In the genomic region with DNA sequence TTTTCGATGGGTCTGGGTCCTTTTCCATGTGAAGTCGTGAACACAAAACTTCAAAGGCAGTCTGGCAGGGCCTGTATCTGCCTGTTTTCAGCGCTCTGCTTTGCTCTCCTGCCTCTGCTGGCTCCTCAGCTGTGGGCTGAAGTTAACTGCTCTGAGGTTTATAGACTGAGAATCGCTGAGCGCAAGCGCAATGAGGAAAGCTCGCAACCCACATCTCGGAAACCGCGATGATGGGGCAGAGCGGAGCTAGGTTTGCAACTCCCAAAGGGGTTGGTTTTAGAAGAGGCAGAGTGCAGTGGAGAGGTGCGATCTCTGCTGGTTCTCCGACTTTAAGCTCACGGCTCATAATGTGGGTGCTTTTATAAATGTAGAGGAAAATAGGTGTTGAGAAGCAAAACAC, we compare ENCODE assay signal across 21 mouse cellular contexts. TPM values are rescaled to one million over a fixed set of nuclear protein-coding genes. Genes with fewer than 3 reads are reported as not detected.
DNase-seq lines count a peak whose midpoint lies in the region; ATAC-seq lines count a peak whose summit lies in the region.
"Had no signal": no experiment of that assay in that cellular context is flagged by ENCODE, and none has a peak within 500 bp of the region (broad histone marks: within the 10 kb centered on the region; RNA-seq: fewer than 3 reads in every experiment).

No protein-coding gene starts in this region.

- peak; percentile 41 for DNase-seq in forebrain, embryonic 14.5 days (ENCODE audit: low spot score)
- DNase-seq in embryo, embryonic 10.5 days (ENCODE audit: low spot score), result peak; percentile 63
- DNase-seq in neural tube, embryonic 10.5 days (ENCODE audit: extremely low spot score, low spot score), result peak; percentile 39
- no peak for DNase-seq in right cerebral cortex, postnatal 25 days
- no peak for DNase-seq in left cerebral cortex, postnatal 10 days (ENCODE audit: extremely low spot score in 1 of 2, low spot score in 2 of 2)
- DNase-seq: cerebellum, adult 11 months; gastrocnemius, postnatal 14 days; kidney, adult 2 months; liver, embryonic 13.5 days; lung, postnatal 14 days had no signal

- H3K9ac ChIP-seq in forebrain, embryonic 14.5 days (ENCODE audit: low read length), result no peak overlapping the region
- no peak overlapping the region for H3K9ac ChIP-seq in forebrain, embryonic 13.5 days
- no peak overlapping the region for H3K9ac ChIP-seq in hindbrain, embryonic 16.5 days (ENCODE audit: low read depth, low read length)
- H3K9ac ChIP-seq: forebrain, embryonic 12.5 days; heart, embryonic 13.5 days; hindbrain, embryonic 15.5 days; liver, embryonic 13.5 days; stomach, embryonic 15.5 days had no signal

- H3K4me2 ChIP-seq in forebrain, embryonic 14.5 days (ENCODE audit: low read length), result no peak overlapping the region
- no peak overlapping the region for H3K4me2 ChIP-seq in forebrain, embryonic 13.5 days
- H3K4me2 ChIP-seq in hindbrain, embryonic 16.5 days (ENCODE audit: low read length), result peak overlapping the region; percentile 35
- H3K4me2 ChIP-seq: forebrain, embryonic 12.5 days; heart, embryonic 13.5 days; hindbrain, embryonic 15.5 days; liver, embryonic 13.5 days; stomach, embryonic 15.5 days had no signal

- H3K36me3 ChIP-seq in forebrain, embryonic 14.5 days (ENCODE audit: control insufficient read depth, insufficient read depth, low read length), result no peaks in the 10 kb centered on the region
- no peaks in the 10 kb centered on the region for H3K36me3 ChIP-seq in forebrain, embryonic 13.5 days (ENCODE audit: poor library complexity, severe bottlenecking)
- H3K36me3 ChIP-seq in hindbrain, embryonic 16.5 days (ENCODE audit: control insufficient read depth, insufficient read depth, low read length), result no peaks in the 10 kb centered on the region
- H3K36me3 ChIP-seq: forebrain, embryonic 12.5 days; heart, embryonic 13.5 days; hindbrain, embryonic 15.5 days; liver, embryonic 13.5 days; stomach, embryonic 15.5 days had no signal

- H3K4me3 ChIP-seq in forebrain, embryonic 14.5 days (ENCODE audit: low read depth, low read length), result no peak overlapping the region
- no peak overlapping the region for H3K4me3 ChIP-seq in forebrain, embryonic 13.5 days
- H3K4me3 ChIP-seq in hindbrain, embryonic 16.5 days (ENCODE audit: low read length), result no peak overlapping the region
- H3K4me3 ChIP-seq: forebrain, embryonic 12.5 days; heart, embryonic 13.5 days; hindbrain, embryonic 15.5 days; left cerebral cortex, adult 2 months; liver, embryonic 13.5 days; stomach, embryonic 15.5 days had no signal

- intact Hi-C loops in left cerebral cortex, postnatal 10 days (cut with DNase I), result no loop called here

- no peak overlapping the region for H3K27ac ChIP-seq in forebrain, embryonic 14.5 days (ENCODE audit: low read depth, low read length)
- no peak overlapping the region for H3K27ac ChIP-seq in forebrain, embryonic 13.5 days
- no peak overlapping the region for H3K27ac ChIP-seq in hindbrain, embryonic 16.5 days (ENCODE audit: low read depth, low read length)
- H3K27ac ChIP-seq: forebrain, embryonic 12.5 days; heart, embryonic 13.5 days; hindbrain, embryonic 15.5 days; left cerebral cortex, adult 2 months; liver, embryonic 13.5 days; stomach, embryonic 15.5 days had no signal

- H3K9me3 ChIP-seq in forebrain, embryonic 14.5 days (replicated peaks; ENCODE audit: control insufficient read depth, low read length), result no peaks in the 10 kb centered on the region
- H3K9me3 ChIP-seq in forebrain, embryonic 13.5 days (replicated peaks), result no peaks in the 10 kb centered on the region
- H3K9me3 ChIP-seq in hindbrain, embryonic 16.5 days (ENCODE audit: control insufficient read depth, low read length), result no peaks in the 10 kb centered on the region
- H3K9me3 ChIP-seq: forebrain, embryonic 12.5 days; heart, embryonic 13.5 days; hindbrain, embryonic 15.5 days; liver, embryonic 13.5 days; stomach, embryonic 15.5 days had no signal

- peaks cover 70% of the 10 kb centered on the region for H3K27me3 ChIP-seq in forebrain, embryonic 14.5 days (replicated peaks; ENCODE audit: control insufficient read depth, insufficient read depth, low read length)
- H3K27me3 ChIP-seq in forebrain, embryonic 13.5 days, result peaks cover 86% of the 10 kb centered on the region
- peaks cover 42% of the 10 kb centered on the region for H3K27me3 ChIP-seq in hindbrain, embryonic 16.5 days (replicated peaks; ENCODE audit: control insufficient read depth, insufficient read depth, low read length)

- H3K4me1 ChIP-seq in forebrain, embryonic 14.5 days (ENCODE audit: control insufficient read depth, insufficient read depth, low read length), result peaks cover 8% of the 10 kb centered on the region; the same call in 1 of the 2 replicates
- peaks cover 20% of the 10 kb centered on the region for H3K4me1 ChIP-seq in forebrain, embryonic 13.5 days
- H3K4me1 ChIP-seq in hindbrain, embryonic 16.5 days (ENCODE audit: control insufficient read depth, insufficient read depth, low read depth, low read length), result peaks cover 17% of the 10 kb centered on the region
- H3K4me1 ChIP-seq: liver, embryonic 13.5 days had no signal

- WGBS in forebrain, embryonic 14.5 days, result 4% methylated on average over 14 of the region's 14 CpGs
- WGBS in forebrain, embryonic 13.5 days, result 5% methylated on average over 14 of the region's 14 CpGs
- WGBS in hindbrain, embryonic 16.5 days, result 2% methylated on average over 14 of the region's 14 CpGs

- no peak for ATAC-seq in forebrain, embryonic 14.5 days
- no peak for ATAC-seq in forebrain, embryonic 13.5 days
- no peak for ATAC-seq in hindbrain, embryonic 16.5 days
- no peak; the same call in 1 of the 2 replicates for ATAC-seq in granulocyte monocyte progenitor cell, adult 5-6 weeks (replicated peaks; ENCODE audit: poor library complexity, severe bottlenecking)

RNA-seq across cellular contexts. Expression of gene Sox14, which starts 3.3 kb away (rescaled TPM):
- polyA plus RNA-seq in forebrain, embryonic 14.5 days (2014; fragmentation: Nextera tagmentation; extraction: Ambion mirVana), result 2.8 and 3.6 TPM in 2 replicates
- polyA plus RNA-seq in forebrain, embryonic 13.5 days (2015; fragmentation: Nextera tagmentation; extraction: Ambion mirVana), result 4.2 and 8.1 TPM in 2 replicates
- polyA plus RNA-seq in hindbrain, embryonic 16.5 days (2015; fragmentation: Nextera tagmentation; extraction: Ambion mirVana), result 10.0 and 12.6 TPM in 2 replicates
- not detected for total RNA-seq in left cerebral cortex, postnatal 10 days (2021)
- total RNA-seq in granulocyte monocyte progenitor cell, adult 5-6 weeks (2014; fragmentation: Nextera tagmentation), result not detected in 2 replicates
- total RNA-seq in granulocyte monocyte progenitor cell, adult 5-6 weeks (2017), result not detected in 2 replicates
- total RNA-seq: gastrocnemius, postnatal 14 days; left cerebral cortex, adult 2 months; monocyte, adult 5-6 weeks had no signal
- polyA plus RNA-seq: cortical plate, adult 2 months; heart, embryonic 13.5 days; kidney, adult 2 months; large intestine, adult 2 months; liver, embryonic 13.5 days had no signal

Comparison
In these comparisons a context has a peak if more than half of its experiments do, and no peak if none do; other contexts are left out.
1. DNase-seq: peak in forebrain, embryonic 14.5 days (single experiment), embryo, embryonic 10.5 days (single experiment) and neural tube, embryonic 10.5 days (single experiment); none in right cerebral cortex, postnatal 25 days (single experiment) and left cerebral cortex, postnatal 10 days (0 of 2).